Mouse (Mus musculus): ENCODE results near the gene Mycbpap. TPM values are rescaled to one million over a fixed set of nuclear protein-coding genes. Genes with fewer than 3 reads are reported as not detected.

Mycbpap gene
- total and polyA plus RNA-seq, 3 experiments, result 0.08 to 3.1 (median 1.1) TPM

- in situ Hi-C loops (cut with MboI; ENCODE audit: low pct_ligation_motif_present, low pct_unique_long_range_greater_than_20kb, low sequenced_read_pairs) (no loop called here), dilution Hi-C loops (cut with MboI; ENCODE audit: extremely low pct_ligation_motif_present, extremely low pct_unique_long_range_greater_than_20kb, low sequenced_read_pairs) (no loop called here)
- peaks cover 18 to 65% of the 10 kb centered on the region in 2 experiments for H3K4me1 ChIP-seq (ENCODE audit: control insufficient read depth in 1 of 2, insufficient read depth in 2 of 2)
- peak within 1 kb of the TSS; percentile 1; the same call in 1 of the 2 replicates for H3K9ac ChIP-seq (ENCODE audit: insufficient read depth, low read depth)
- DNase-seq (ENCODE audit: extremely low read depth), result peak; percentile 88
- no peak within 1 kb of the TSS for H3K27ac ChIP-seq (ENCODE audit: insufficient read depth, low read depth)
- H3K79me2 ChIP-seq (replicated peaks; ENCODE audit: control insufficient read depth, extremely low read depth, insufficient read depth, poor library complexity, severe bottlenecking), result no peaks in the 10 kb centered on the region
- no peaks in the 10 kb centered on the region for H3K9me3 ChIP-seq (replicated peaks; ENCODE audit: low read length)
- H3K27me3 ChIP-seq (replicated peaks), result peaks cover 78% of the 10 kb centered on the region
- no peaks in the 10 kb centered on the region for H3K36me3 ChIP-seq (replicated peaks in 1 of 2; ENCODE audit: control insufficient read depth in 1 of 2, insufficient read depth in 1 of 2, low read length in 1 of 2)
- H3K4me2 ChIP-seq (ENCODE audit: insufficient read depth, low read depth, poor library complexity, severe bottlenecking), result peak within 1 kb of the TSS; percentile 99
- H3K4me3 ChIP-seq (replicated peaks in 1 of 3; ENCODE audit: low read depth in 2 of 3, low read length in 2 of 3, poor library complexity in 1 of 3), result peak within 1 kb of the TSS; percentile 11 to 49 (median 46)
- TF ChIP-seq NRF1 (IDR thresholded peaks at IDR 0.05; ENCODE audit: low read depth, low read length) (peak; percentile 33; the same call in 1 of the 2 replicates), SIN3A (IDR thresholded peaks at IDR 0.05; ENCODE audit: low read length) (peak; percentile 44; the same call in 1 of the 2 replicates), MAZ (IDR thresholded peaks at IDR 0.05; ENCODE audit: low read depth, low read length) (peak; percentile 82), NELFE (IDR thresholded peaks at IDR 0.05; ENCODE audit: low read depth, low read length) (no peak), UBTF (IDR thresholded peaks at IDR 0.05; ENCODE audit: low read depth, low read length) (peak; percentile 71; the same call in 1 of the 2 replicates), TCF12 (IDR thresholded peaks at IDR 0.05; ENCODE audit: low read depth, low read length) (0 out of 2 replicates have a peak, but pooled peaks have one; percentile 32), POLR2A (IDR thresholded peaks at IDR 0.05; ENCODE audit: low read depth, low read length) (0 out of 2 replicates have a peak, but pooled peaks have one; percentile 25), ZMIZ1 (IDR thresholded peaks at IDR 0.05; ENCODE audit: low read depth, low read length) (no peak), CHD2 (IDR thresholded peaks at IDR 0.05; ENCODE audit: low read length) (peak; percentile 40; the same call in 1 of the 2 replicates)
Measured at GRCm38 (mm10) chr11:94473707-94474543, 47.6 kb downstream of the Mycbpap start, which contains the start of gene Cacna1g. Gene Cacna1g (minus strand): TSS chr11:94474198.

DNA sequence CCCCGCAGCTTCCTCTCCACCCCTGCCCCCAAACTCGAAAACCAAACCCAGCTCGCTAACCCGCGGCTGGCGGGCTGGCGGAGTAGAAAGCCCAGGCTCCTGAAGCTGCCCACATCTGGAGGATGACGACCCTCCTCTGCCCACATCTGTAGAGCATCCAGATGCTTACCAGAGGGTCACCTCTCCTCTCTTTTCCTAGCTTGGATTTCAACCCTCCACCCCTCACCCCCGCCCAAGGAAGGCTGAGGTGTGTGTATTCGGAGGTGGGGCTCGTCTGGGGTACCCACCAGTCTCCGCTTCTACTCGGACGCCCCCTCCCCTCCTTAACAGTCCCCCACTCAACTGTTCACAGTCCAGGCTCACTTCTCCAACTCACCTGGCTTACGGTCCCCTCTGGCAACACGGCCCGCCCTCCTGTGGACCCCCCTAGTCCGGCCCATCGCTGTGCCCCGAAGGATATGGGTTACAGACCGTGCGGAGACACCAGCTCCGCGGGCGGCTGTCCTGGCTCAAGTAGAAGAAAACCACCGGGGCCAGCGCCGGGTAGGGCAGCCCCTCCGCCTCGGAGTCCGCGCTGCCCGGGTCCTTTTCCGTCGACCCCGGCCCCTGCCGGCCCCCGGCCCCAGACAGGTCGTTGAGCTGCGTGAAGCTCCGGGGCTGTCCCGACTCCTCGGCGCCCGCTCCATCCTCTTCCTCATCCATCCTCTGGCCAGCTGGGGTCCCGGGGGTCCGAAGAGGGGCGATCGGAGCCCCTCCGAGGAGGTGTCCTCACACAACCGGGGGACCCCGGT lies 48.4 kb downstream of the Mycbpap start:
- H3K4me3 ChIP-seq (replicated peaks in 1 of 3; ENCODE audit: low read depth in 2 of 3, low read length in 2 of 3, poor library complexity in 1 of 3), result peak overlapping the region in 1 of 3 experiments; percentile 49
- DNase-seq (ENCODE audit: extremely low read depth), result no peak
- in situ Hi-C loops (cut with MboI; ENCODE audit: low pct_ligation_motif_present, low pct_unique_long_range_greater_than_20kb, low sequenced_read_pairs), result no loop called here

More for the DNA sequence above, 48.4 kb downstream of the Mycbpap start:
- Histone ChIP-seq H3K79me2 (replicated peaks; ENCODE audit: control insufficient read depth, extremely low read depth, insufficient read depth, poor library complexity, severe bottlenecking) (no peaks in the 10 kb centered on the region), H3K27ac (ENCODE audit: insufficient read depth, low read depth) (no peak overlapping the region), H3K9ac (ENCODE audit: insufficient read depth, low read depth) (peak overlapping the region; percentile 1; the same call in 1 of the 2 replicates), H3K4me1 (ENCODE audit: control insufficient read depth in 1 of 2, insufficient read depth in 2 of 2) (peaks cover 18 to 72% of the 10 kb centered on the region in 2 experiments), H3K27me3 (replicated peaks) (peaks cover 70% of the 10 kb centered on the region), H3K36me3 (replicated peaks in 1 of 2; ENCODE audit: control insufficient read depth in 1 of 2, insufficient read depth in 1 of 2, low read length in 1 of 2) (no peaks in the 10 kb centered on the region), H3K4me2 (ENCODE audit: insufficient read depth, low read depth, poor library complexity, severe bottlenecking) (peak overlapping the region; percentile 99), H3K9me3 (replicated peaks; ENCODE audit: low read length) (no peaks in the 10 kb centered on the region)
- dilution Hi-C loops (cut with MboI; ENCODE audit: extremely low pct_ligation_motif_present, extremely low pct_unique_long_range_greater_than_20kb, low sequenced_read_pairs), result no loop called here
- TF ChIP-seq TCF12 (IDR thresholded peaks at IDR 0.05; ENCODE audit: low read depth, low read length) (no peak), UBTF (IDR thresholded peaks at IDR 0.05; ENCODE audit: low read depth, low read length) (0 out of 2 replicates have a peak, but pooled peaks have one; percentile 22), SIN3A (IDR thresholded peaks at IDR 0.05; ENCODE audit: low read length) (no peak)

Data from CH12.LX (cell line).